Mouse (Mus musculus) midbrain, embryonic 11.5 days (tissue): ENCODE measurements at regions not wholly inside any gene's neighbourhood (a gene's known extent, or its start where the extent isn't known, plus 50 kb on each side); places are given as distances from the start of the nearest gene placed in this dataset.

Source experiments
- ATAC-seq: fragments of 200-750 bp; cut with Nextera tagmentation; 2 replicates; pipeline ENCODE4 v1.8.0; 2017; ENCODE audit warnings: moderate TSS enrichment, moderate library complexity; ENCODE audit not compliant: low FRiP score
- DNase-seq: peaks from one replicate; pipeline ENCODE4 v3.0.0; 2015; ENCODE audit warnings: low spot score; ENCODE audit errors: missing footprints
- H3K27ac ChIP-seq: fragments of 300-500 bp; sonication (generic); 2 replicates; pipeline ENCODE4 v1.5.1; 2014; ENCODE audit warnings: low read depth, low read length
- H3K27me3 ChIP-seq: fragments of 300-500 bp; sonication (generic); 2 replicates; pipeline ENCODE4 v1.6.1; 2014; ENCODE audit warnings: mild to moderate bottlenecking, low read length, moderate library complexity, mixed read lengths; ENCODE audit not compliant: control insufficient read depth, insufficient read depth
- H3K36me3 ChIP-seq: fragments of 300-500 bp; sonication (generic); 2 replicates; pipeline ENCODE4 v1.6.1; 2014; ENCODE audit warnings: mild to moderate bottlenecking, low read length, moderate library complexity, mixed read lengths; ENCODE audit not compliant: control insufficient read depth, insufficient read depth
- H3K4me1 ChIP-seq: fragments of 300-500 bp; sonication (generic); 2 replicates; pipeline ENCODE4 v1.6.1; 2014; ENCODE audit warnings: low read length; ENCODE audit not compliant: control insufficient read depth, insufficient read depth
- H3K4me2 ChIP-seq: fragments of 300-500 bp; sonication (generic); 2 replicates; pipeline ENCODE4 v1.6.1; 2014; ENCODE audit warnings: mild to moderate bottlenecking, moderate library complexity
- H3K4me3 ChIP-seq: fragments of 300-500 bp; sonication (generic); 2 replicates; pipeline ENCODE4 v1.5.1; 2014; ENCODE audit warnings: low read depth, low read length
- H3K9ac ChIP-seq: fragments of 300-500 bp; sonication (generic); 2 replicates; pipeline ENCODE4 v1.6.1; 2014; ENCODE audit warnings: low read length
- H3K9me3 ChIP-seq: fragments of 300-500 bp; sonication (generic); 2 replicates; pipeline ENCODE4 v1.6.1; 2016; ENCODE audit warnings: low read length; ENCODE audit not compliant: control insufficient read depth
- WGBS: fragments of 180-500 bp; shearing (Covaris S2); extraction: QIAGEN DNeasy Blood & Tissue Kit; methylation state at CpG from one replicate; pipeline ENCODE4 v1.1.7; 2014; 5-methylcytosine and 5-hydroxymethylcytosine counted together

GRCm38 (mm10) chrX:161583872-161584271 is 133.0 kb upstream of the Rai2 start:
- H3K4me2 ChIP-seq, result no peak overlapping the region
- no peaks in the 10 kb centered on the region for H3K9me3 ChIP-seq
- ATAC-seq, result no peak
- no peak overlapping the region for H3K27ac ChIP-seq
- no peak for DNase-seq
- no peaks in the 10 kb centered on the region for H3K36me3 ChIP-seq
- H3K4me3 ChIP-seq, result no peak overlapping the region
- H3K27me3 ChIP-seq, result peaks cover 7% of the 10 kb centered on the region; the same call in 1 of the 2 replicates
- H3K4me1 ChIP-seq, result no peaks in the 10 kb centered on the region
- H3K9ac ChIP-seq, result no peak overlapping the region
- WGBS, result 81% methylated on average over 2 of the region's 2 CpGs

- no peaks in the 10 kb centered on the region for H3K36me3 ChIP-seq
- H3K27ac ChIP-seq, result no peak overlapping the region
- H3K4me1 ChIP-seq, result no peaks in the 10 kb centered on the region
- H3K4me3 ChIP-seq, result no peak overlapping the region
- ATAC-seq (no peak), DNase-seq (no peak)
- H3K4me2 ChIP-seq, result no peak overlapping the region
- WGBS, result 84% methylated on average over 5 of the region's 5 CpGs
- H3K27me3 ChIP-seq, result peaks cover 3% of the 10 kb centered on the region; the same call in 1 of the 2 replicates
- H3K9me3 ChIP-seq, result no peaks in the 10 kb centered on the region
- no peak overlapping the region for H3K9ac ChIP-seq
Measured at GRCm38 (mm10) chrX:161633869-161634268, 83.0 kb upstream of the Rai2 start.

- no peaks in the 10 kb centered on the region; the same call in 1 of the 2 replicates for H3K27me3 ChIP-seq
- H3K27ac ChIP-seq, result no peak overlapping the region
- H3K9me3 ChIP-seq, result no peaks in the 10 kb centered on the region
- no peak overlapping the region for H3K9ac ChIP-seq
- ATAC-seq (0 out of 2 replicates have a peak, but pooled peaks have one; percentile 48), DNase-seq (no peak)
- H3K4me2 ChIP-seq, result no peak overlapping the region
- H3K36me3 ChIP-seq, result no peaks in the 10 kb centered on the region
- no peaks in the 10 kb centered on the region for H3K4me1 ChIP-seq
- 92% methylated on average over 2 of the region's 2 CpGs for WGBS
- H3K4me3 ChIP-seq, result no peak overlapping the region
Measured at GRCm38 (mm10) chrX:161634342-161634741, 82.5 kb upstream of the Rai2 start.

- no peak overlapping the region for H3K27ac ChIP-seq
- no peaks in the 10 kb centered on the region for H3K36me3 ChIP-seq
- no peaks in the 10 kb centered on the region for H3K9me3 ChIP-seq
- H3K4me2 ChIP-seq, result no peak overlapping the region
- 78% methylated on average over 9 of the region's 9 CpGs for WGBS
- ATAC-seq (no peak), DNase-seq (no peak)
- H3K4me1 ChIP-seq, result no peaks in the 10 kb centered on the region
- H3K27me3 ChIP-seq, result no peaks in the 10 kb centered on the region; the same call in 1 of the 2 replicates
- H3K9ac ChIP-seq, result no peak overlapping the region
- no peak overlapping the region for H3K4me3 ChIP-seq
Measured at GRCm38 (mm10) chrX:161635678-161636077, 81.2 kb upstream of the Rai2 start.

GRCm38 (mm10) chrX:161653106-161653505 is 63.8 kb upstream of the Rai2 start:
- Histone ChIP-seq H3K4me1 (no peaks in the 10 kb centered on the region), H3K27ac (no peak overlapping the region), H3K9me3 (no peaks in the 10 kb centered on the region), H3K36me3 (no peaks in the 10 kb centered on the region), H3K4me3 (no peak overlapping the region), H3K27me3 (peaks cover 9% of the 10 kb centered on the region), H3K9ac (no peak overlapping the region), H3K4me2 (no peak overlapping the region)
- no peak for ATAC-seq
- DNase-seq, result no peak
- 83% methylated on average over 2 of the region's 2 CpGs for WGBS

GRCm38 (mm10) chrX:161660106-161660505 is 56.8 kb upstream of the Rai2 start:
- Histone ChIP-seq H3K27ac (no peak overlapping the region), H3K9me3 (no peaks in the 10 kb centered on the region), H3K36me3 (no peaks in the 10 kb centered on the region), H3K4me2 (no peak overlapping the region), H3K27me3 (peaks cover 8% of the 10 kb centered on the region; the same call in 1 of the 2 replicates), H3K4me3 (no peak overlapping the region), H3K9ac (no peak overlapping the region), H3K4me1 (no peaks in the 10 kb centered on the region)
- DNase-seq, result no peak
- WGBS, result 86% methylated on average over 3 of the region's 3 CpGs
- no peak for ATAC-seq

GRCm38 (mm10) chrX:161661936-161662335 is 54.9 kb upstream of the Rai2 start:
- H3K4me2 ChIP-seq, result no peak overlapping the region
- no peak overlapping the region for H3K4me3 ChIP-seq
- no peaks in the 10 kb centered on the region for H3K4me1 ChIP-seq
- H3K27me3 ChIP-seq, result peaks cover 8% of the 10 kb centered on the region; the same call in 1 of the 2 replicates
- H3K9me3 ChIP-seq, result no peaks in the 10 kb centered on the region
- DNase-seq (no peak), ATAC-seq (no peak)
- H3K36me3 ChIP-seq, result no peaks in the 10 kb centered on the region
- H3K27ac ChIP-seq, result no peak overlapping the region
- WGBS, result 83% methylated on average over 2 of the region's 2 CpGs
- H3K9ac ChIP-seq, result no peak overlapping the region
